Mouse (Mus musculus) cerebellum, adult 2 months (tissue): ENCODE results near the gene Mon2.

Experiments
- CTCF ChIP-seq: fragments of 200-500 bp; IDR thresholded peaks from 2 replicates; pipeline ENCODE4 v1.5.1; 2011; ENCODE audit warnings: low read depth, mild to moderate bottlenecking, control low read depth, low read length, moderate library complexity, borderline replicate concordance; ENCODE audit not compliant: insufficient read depth
- POLR2A ChIP-seq: fragments of 200-500 bp; IDR thresholded peaks from 2 replicates; pipeline ENCODE4 v1.6.1; 2011; ENCODE audit warnings: low read length, control low read depth, borderline replicate concordance; ENCODE audit not compliant: insufficient read depth

DNA sequence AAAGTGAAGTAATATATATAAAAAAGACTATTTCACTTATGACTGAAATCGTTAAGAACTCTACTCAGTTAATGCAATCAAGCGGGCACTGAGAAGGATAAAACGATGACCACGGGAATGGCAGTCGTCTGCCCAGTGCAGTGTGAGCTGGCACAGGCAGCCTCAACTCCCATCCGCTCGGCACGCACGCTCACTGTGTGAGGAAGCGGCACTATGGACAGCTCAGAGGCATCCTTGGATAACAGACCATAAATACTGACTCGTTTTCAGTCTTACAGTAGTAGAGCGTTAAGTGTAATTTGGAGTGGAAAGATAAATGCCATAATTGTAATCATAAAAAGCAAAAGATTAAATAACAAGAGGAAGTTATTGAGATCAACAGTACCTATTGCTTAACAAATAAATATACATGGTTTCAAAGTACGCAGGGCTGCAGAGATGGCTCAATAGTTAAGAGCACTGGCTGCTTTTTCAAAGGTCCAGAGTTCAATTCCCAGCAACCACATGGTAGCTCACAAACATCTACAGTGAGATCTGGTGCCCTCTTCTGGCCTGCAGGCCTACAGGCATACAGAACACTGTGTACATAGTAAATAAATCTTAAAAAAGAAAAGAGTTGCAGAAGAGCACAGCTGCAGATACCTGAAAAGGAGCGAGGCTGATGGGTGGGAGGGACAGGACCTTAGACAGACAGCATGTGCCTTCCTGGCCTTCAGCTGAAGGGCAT is 44.5 kb upstream of the Mon2 start:
- TF ChIP-seq CTCF (no peak), POLR2A (no peak)
